In the genomic region with DNA sequence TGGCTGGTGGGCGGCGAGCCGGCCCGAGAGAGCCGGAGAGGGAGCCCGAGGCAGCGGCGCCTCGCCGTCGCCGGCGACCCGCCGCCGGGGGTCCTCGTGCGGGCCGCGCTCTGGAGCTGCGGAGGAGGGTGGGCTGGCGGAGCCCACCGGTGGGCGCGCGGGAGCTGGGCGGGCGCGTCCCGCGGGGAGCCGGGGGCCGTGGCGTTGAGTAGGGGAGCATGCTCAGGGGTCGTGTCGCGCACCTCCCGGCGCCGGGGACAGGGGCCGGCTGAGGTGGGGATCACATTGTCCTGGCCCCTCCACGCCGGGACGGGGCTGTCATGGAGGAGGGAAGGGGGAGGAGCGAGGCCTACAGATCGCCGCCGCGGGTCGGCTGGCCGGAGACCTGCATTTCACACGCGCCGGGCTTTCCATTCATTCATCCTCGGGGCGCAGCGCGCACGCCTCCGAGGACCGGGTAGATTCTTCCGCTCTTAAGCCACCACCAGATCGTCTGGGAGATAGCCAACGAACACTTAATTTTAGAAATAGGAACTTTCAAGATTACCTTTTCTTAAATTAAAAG, we compare ENCODE assay signal across 8 mouse cellular contexts. TPM values are rescaled to one million over a fixed set of nuclear protein-coding genes. Genes with fewer than 3 reads are reported as not detected.
DNase-seq lines count a peak whose midpoint lies in the region; ATAC-seq and TF ChIP-seq lines count a peak whose summit lies in the region.

No protein-coding gene starts in this region.

- WGBS in embryonic facial prominence, embryonic 13.5 days, result under 1% methylated on average over 59 of the region's 64 CpGs
- under 1% methylated on average over 55 of the region's 64 CpGs for WGBS in liver, embryonic 11.5 days

- TF ChIP-seq POLR2A in myocyte (IDR thresholded peaks at IDR 0.05; ENCODE audit: insufficient read length, low read depth), result peak; percentile 19

- peak overlapping the region; percentile 89 for H3ac ChIP-seq in myocyte (ENCODE audit: control insufficient read depth, insufficient read length)

- peak overlapping the region; percentile 99 for H3K4me3 ChIP-seq in embryonic facial prominence, embryonic 13.5 days
- peak overlapping the region; percentile 100 for H3K4me3 ChIP-seq in liver, embryonic 11.5 days (ENCODE audit: low read depth, low read length)
- peak overlapping the region; percentile 33 for H3K4me3 ChIP-seq in myocyte

- peak overlapping the region; percentile 96 for H3K9ac ChIP-seq in embryonic facial prominence, embryonic 13.5 days
- peak overlapping the region; percentile 99 for H3K9ac ChIP-seq in liver, embryonic 11.5 days (ENCODE audit: low read depth, low read length)

- no peaks in the 10 kb centered on the region for H3K36me3 ChIP-seq in embryonic facial prominence, embryonic 13.5 days
- no peaks in the 10 kb centered on the region for H3K36me3 ChIP-seq in liver, embryonic 11.5 days (ENCODE audit: control insufficient read depth, insufficient read depth, low read length)
- H3K36me3 ChIP-seq in myocyte (ENCODE audit: control insufficient read depth, insufficient read depth), result no peaks in the 10 kb centered on the region

- H3K27me3 ChIP-seq in embryonic facial prominence, embryonic 13.5 days, result no peaks in the 10 kb centered on the region
- H3K27me3 ChIP-seq in liver, embryonic 11.5 days (replicated peaks; ENCODE audit: control insufficient read depth, insufficient read depth, low read length), result no peaks in the 10 kb centered on the region
- H3K27me3 ChIP-seq in myocyte (ENCODE audit: control insufficient read depth, insufficient read depth, insufficient read length), result no peaks in the 10 kb centered on the region

- H3K27ac ChIP-seq in embryonic facial prominence, embryonic 13.5 days, result peak overlapping the region; percentile 89
- peak overlapping the region; percentile 97 for H3K27ac ChIP-seq in liver, embryonic 11.5 days (ENCODE audit: low read depth, low read length)

- DNase-seq in A20 (ENCODE audit: low read depth, low spot score), result peak; percentile 80
- peak; percentile 73 for DNase-seq in adrenal gland, postnatal 25 days
- DNase-seq in heart, adult 8-10 months (ENCODE audit: low spot score), result peak; percentile 67
- peak; percentile 55 to 66 for DNase-seq in kidney, adult 8-10 months
- DNase-seq in liver, embryonic 11.5 days (ENCODE audit: low spot score), result peak; percentile 76
- DNase-seq in spleen, postnatal 4 days (ENCODE audit: low spot score in 2 of 2), result peak; percentile 71 to 84

- ATAC-seq in embryonic facial prominence, embryonic 13.5 days (ENCODE audit: insufficient number of reproducible peaks, insufficient read depth, low FRiP score, low TSS enrichment, low read depth), result peak; percentile 53
- peak; percentile 67 for ATAC-seq in liver, embryonic 11.5 days (replicated peaks; ENCODE audit: low FRiP score)

- peaks cover 49% of the 10 kb centered on the region for H3K79me2 ChIP-seq in myocyte (ENCODE audit: control insufficient read depth, insufficient read depth)

- H3K9me3 ChIP-seq in embryonic facial prominence, embryonic 13.5 days, result no peaks in the 10 kb centered on the region
- H3K9me3 ChIP-seq in liver, embryonic 11.5 days (ENCODE audit: control insufficient read depth, low read length), result no peaks in the 10 kb centered on the region

- peaks cover 31% of the 10 kb centered on the region for H3K4me1 ChIP-seq in embryonic facial prominence, embryonic 13.5 days
- peaks cover 39% of the 10 kb centered on the region for H3K4me1 ChIP-seq in liver, embryonic 11.5 days (replicated peaks; ENCODE audit: control insufficient read depth, insufficient read depth, low read length)

- H3K4me2 ChIP-seq in embryonic facial prominence, embryonic 13.5 days, result peak overlapping the region; percentile 71
- H3K4me2 ChIP-seq in liver, embryonic 11.5 days, result peak overlapping the region; percentile 83
- peak overlapping the region; percentile 81 for H3K4me2 ChIP-seq in myocyte (ENCODE audit: low read depth)

TF ChIP-seq in myocyte, 11 proteins besides CTCF, POLR2A, EP300 and RAD21:
- TF ChIP-seq E2F4 (IDR thresholded peaks at IDR 0.05; ENCODE audit: insufficient read depth), result no peak
- TF ChIP-seq USF1 (IDR thresholded peaks at IDR 0.05; ENCODE audit: low read depth), result no peak
- TF ChIP-seq REST (IDR thresholded peaks at IDR 0.05; ENCODE audit: insufficient read depth, insufficient read length), result no peak
- no peak for TF ChIP-seq POLR2AphosphoS2 (IDR thresholded peaks at IDR 0.05; ENCODE audit: insufficient read length, low read depth)
- no peak for TF ChIP-seq MYOG (IDR thresholded peaks at IDR 0.05; ENCODE audit: control insufficient read depth in 1 of 3, insufficient read depth in 1 of 3, insufficient read length in 2 of 3, low read depth in 2 of 3)

RNA-seq across cellular contexts. Expression of a gene that starts 1.8 kb away (rescaled TPM):
- total RNA-seq in adrenal gland, postnatal 25 days (2021), result 168 and 178 TPM in 2 replicates
- 382 and 420 TPM in 2 replicates for polyA plus RNA-seq in embryonic facial prominence, embryonic 13.5 days (2015; fragmentation: Nextera tagmentation; extraction: Ambion mirVana)
- 100 to 1,000 TPM; 177 to 243 (median 205) TPM for total RNA-seq in heart, adult 8-10 months (2022)
- 442 and 454 TPM in 2 replicates for polyA plus RNA-seq in liver, embryonic 11.5 days (2014; fragmentation: Nextera tagmentation; extraction: Ambion mirVana)
- polyA plus RNA-seq in myocyte (2012; fragmentation: generic; extraction: Trizol), result 136 TPM

RNA-seq across cellular contexts. Expression of a gene that starts 38.4 kb away (rescaled TPM):
- total RNA-seq in adrenal gland, postnatal 25 days (2021), result 61.0 and 63.3 TPM in 2 replicates
- 38.3 and 44.5 TPM in 2 replicates for polyA plus RNA-seq in embryonic facial prominence, embryonic 13.5 days (2015; fragmentation: Nextera tagmentation; extraction: Ambion mirVana)
- 10 to 100 TPM; 38.3 to 41.3 (median 40.2) TPM for total RNA-seq in heart, adult 8-10 months (2022)
- 51.8 and 54.1 TPM in 2 replicates for polyA plus RNA-seq in liver, embryonic 11.5 days (2014; fragmentation: Nextera tagmentation; extraction: Ambion mirVana)
- 29.0 TPM for polyA plus RNA-seq in myocyte (2012; fragmentation: generic; extraction: Trizol)

Comparison
In these comparisons a context has a peak if more than half of its experiments do, and no peak if none do; other contexts are left out.
1. Peak in every context shown above with its lines: DNase-seq, ATAC-seq, H3K4me3 ChIP-seq and H3K27ac ChIP-seq.
2. H3K4me3 ChIP-seq: peak in every context shown above with its lines; median percentile 100 in liver, embryonic 11.5 days; 99 in embryonic facial prominence, embryonic 13.5 days; 33 in myocyte.